Mouse (Mus musculus) thymus, adult 2 months (tissue): ENCODE results near the gene Mpv17l2. TPM values are rescaled to one million over a fixed set of nuclear protein-coding genes. Genes with fewer than 3 reads are reported as not detected.

ENCODE experiments used
- DNase-seq: peaks from one replicate; pipeline ENCODE4 v3.0.0; 2021
- H3K27ac ChIP-seq: fragments of 200-500 bp; 2 replicates; pipeline ENCODE4 v1.5.1; 2012; ENCODE audit warnings: low read length, control low read depth; ENCODE audit not compliant: control insufficient read depth, insufficient read depth
- H3K27me3 ChIP-seq: fragments of 200-500 bp; 2 replicates; pipeline ENCODE4 v1.6.1; 2012; ENCODE audit warnings: mild to moderate bottlenecking, low read length, moderate library complexity, mixed read lengths; ENCODE audit not compliant: control insufficient read depth, insufficient read depth
- H3K36me3 ChIP-seq: fragments of 200-500 bp; 2 replicates; pipeline ENCODE4 v1.6.1; 2012; ENCODE audit warnings: mild to moderate bottlenecking, low read length, moderate library complexity; ENCODE audit not compliant: control insufficient read depth, insufficient read depth
- H3K4me1 ChIP-seq: fragments of 200-500 bp; replicated peaks from 2 replicates; pipeline ENCODE4 v1.6.1; 2012; ENCODE audit warnings: low read length; ENCODE audit not compliant: control insufficient read depth, insufficient read depth
- H3K4me3 ChIP-seq: fragments of 200-500 bp; 2 replicates; pipeline ENCODE4 v1.5.1; 2012; ENCODE audit warnings: mild to moderate bottlenecking, low read length, control low read depth, moderate library complexity; ENCODE audit not compliant: control insufficient read depth, insufficient read depth
- CTCF ChIP-seq: fragments of 200-500 bp; IDR thresholded peaks from 2 replicates; pipeline ENCODE4 v1.5.1; 2012; ENCODE audit warnings: mild to moderate bottlenecking, control low read depth, low read length, moderate library complexity, borderline replicate concordance; ENCODE audit not compliant: control insufficient read depth, poor library complexity, insufficient read depth; ENCODE audit errors: extremely low read depth
- POLR2A ChIP-seq: fragments of 200-500 bp; IDR thresholded peaks from 2 replicates; pipeline ENCODE4 v1.6.1; 2012; ENCODE audit warnings: mild to moderate bottlenecking, low read length, control low read depth, moderate library complexity; ENCODE audit not compliant: control insufficient read depth, poor library complexity, insufficient read depth; ENCODE audit errors: extremely low read depth
- WGBS: fragments of 180-500 bp; shearing (Covaris S2); methylation state at CpG from one replicate; pipeline ENCODE4 v1.1.7; 2018; 5-methylcytosine and 5-hydroxymethylcytosine counted together
- polyA plus RNA-seq: library from polyadenylated mRNA; depleted of rRNA; stranded (reverse); fragments of >200 nt; gene quantifications from 2 replicates; pipeline ENCODE4 v1.2.3, GENCODE M21; 2012

The Mpv17l2 gene
- polyA plus RNA-seq, 1 experiment, result 72.9 TPM

DNA sequence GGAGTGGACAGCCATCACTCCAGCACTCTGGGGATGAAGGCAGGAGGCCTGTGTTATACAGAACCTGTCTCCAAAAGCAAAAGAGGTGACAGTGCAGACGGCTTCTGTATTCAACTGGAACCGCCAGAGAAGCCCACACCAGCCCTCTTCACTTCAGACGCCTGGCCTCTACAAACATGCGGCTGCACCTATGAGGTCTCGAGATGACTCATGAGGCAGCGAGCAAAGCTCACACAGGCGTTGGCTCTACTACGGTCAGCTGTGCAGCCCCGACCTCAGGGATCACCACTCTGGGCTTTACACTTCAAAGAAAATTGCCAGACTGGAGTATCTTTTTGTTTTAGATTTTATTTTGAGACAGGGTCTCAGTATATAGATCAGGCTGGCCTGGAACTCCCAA is 12.1 kb upstream of the Mpv17l2 start:
- no peak overlapping the region for H3K27ac ChIP-seq

DNA sequence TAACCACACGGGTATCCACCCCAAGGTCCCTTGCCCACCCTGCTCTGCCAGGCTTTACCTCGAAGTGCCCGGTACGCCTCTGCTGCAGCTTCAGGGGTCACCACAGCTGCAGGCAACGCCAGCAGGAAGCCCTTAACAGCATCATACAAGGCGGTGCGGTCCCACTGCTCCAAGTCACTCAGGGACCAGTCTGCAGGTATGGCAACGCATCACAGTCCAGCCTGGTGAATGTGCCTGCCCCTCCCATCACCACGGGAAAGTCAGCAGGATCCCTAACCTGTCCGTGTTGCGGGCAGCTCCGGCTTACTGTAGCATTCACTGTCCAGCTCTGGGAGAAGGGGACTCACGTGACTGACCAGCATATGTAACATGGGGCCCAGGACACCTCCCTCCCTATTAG is 11.3 kb upstream of the Mpv17l2 start:
- Histone ChIP-seq H3K4me3 (no peak overlapping the region), H3K27ac (no peak overlapping the region), H3K36me3 (no peaks in the 10 kb centered on the region), H3K4me1 (peaks cover 20% of the 10 kb centered on the region), H3K27me3 (no peaks in the 10 kb centered on the region)
- WGBS, result 97% methylated on average over 13 of the region's 13 CpGs
- TF ChIP-seq CTCF (no peak), POLR2A (no peak)
- DNase-seq, result no peak

More for the DNA sequence above, 12.1 kb upstream of the Mpv17l2 start:
- Histone ChIP-seq H3K27me3 (no peaks in the 10 kb centered on the region), H3K4me1 (peaks cover 19% of the 10 kb centered on the region), H3K4me3 (no peak overlapping the region), H3K36me3 (no peaks in the 10 kb centered on the region)
- TF ChIP-seq POLR2A (no peak), CTCF (no peak)
- DNase-seq, result no peak
- 90% methylated on average over 9 of the region's 9 CpGs for WGBS

DNA sequence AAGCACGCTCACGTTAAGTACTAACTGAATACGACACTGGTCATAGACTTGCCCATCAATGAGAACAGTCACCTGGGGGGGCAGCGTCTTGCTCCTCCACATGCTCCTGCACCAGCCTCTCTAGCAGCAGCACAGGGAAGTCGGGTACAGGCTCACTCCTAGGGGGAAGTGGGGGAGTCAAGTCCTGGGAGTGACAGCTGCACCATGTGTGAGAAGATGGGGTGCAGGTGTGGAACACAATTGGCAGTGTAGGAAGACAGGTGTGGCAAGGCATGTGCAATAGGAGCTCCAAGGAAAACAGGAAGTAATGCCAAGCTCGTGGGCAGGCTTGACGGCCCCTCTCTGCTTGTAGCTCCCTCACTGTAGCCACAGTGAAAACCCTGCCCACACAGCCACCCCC is 10.5 kb upstream of the Mpv17l2 start:
- TF ChIP-seq CTCF, result no peak
- no peak for TF ChIP-seq POLR2A
- Histone ChIP-seq H3K4me3 (no peak overlapping the region), H3K27me3 (no peaks in the 10 kb centered on the region), H3K4me1 (peaks cover 29% of the 10 kb centered on the region), H3K36me3 (no peaks in the 10 kb centered on the region), H3K27ac (no peak overlapping the region)
- 69% methylated on average over 7 of the region's 7 CpGs for WGBS
- DNase-seq, result no peak

- no peak for TF ChIP-seq POLR2A
- TF ChIP-seq CTCF, result no peak
- no peak overlapping the region for H3K4me3 ChIP-seq
- H3K36me3 ChIP-seq, result no peaks in the 10 kb centered on the region
- no peak overlapping the region for H3K27ac ChIP-seq
- H3K27me3 ChIP-seq, result no peaks in the 10 kb centered on the region
- DNase-seq, result no peak
- whole genome bisulfite sequencing, result 98% methylated on average over 13 of the region's 13 CpGs
- peaks cover 30% of the 10 kb centered on the region for H3K4me1 ChIP-seq
Observed at GRCm38 (mm10) chr8:70770748-70771147, 10.0 kb upstream of the Mpv17l2 start.

DNA sequence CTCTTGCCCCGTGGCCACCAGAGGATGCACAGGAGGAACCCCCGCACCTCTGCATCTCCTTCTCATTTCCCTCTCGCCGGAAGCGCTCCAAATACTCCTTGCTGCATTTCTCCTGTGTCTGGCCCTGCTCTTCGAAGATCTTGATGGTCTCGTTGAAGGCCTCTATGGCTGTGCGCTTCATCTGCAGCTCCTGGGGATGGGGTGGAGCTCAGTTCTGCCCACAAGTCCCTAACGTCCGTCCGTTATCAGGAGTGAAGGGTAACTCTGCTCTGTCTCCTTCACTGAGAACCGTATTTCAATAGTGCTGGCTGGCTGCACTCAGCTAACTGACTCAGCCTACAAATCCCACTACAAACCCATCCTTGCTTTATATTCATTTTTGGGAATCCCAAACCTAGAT is 9.1 kb upstream of the Mpv17l2 start:
- Histone ChIP-seq H3K27ac (no peak overlapping the region), H3K4me1 (peaks cover 27% of the 10 kb centered on the region), H3K4me3 (no peak overlapping the region), H3K27me3 (no peaks in the 10 kb centered on the region), H3K36me3 (no peaks in the 10 kb centered on the region)
- WGBS, result 86% methylated on average over 12 of the region's 12 CpGs
- no peak for DNase-seq
- TF ChIP-seq POLR2A, result no peak
- TF ChIP-seq CTCF, result no peak

DNA sequence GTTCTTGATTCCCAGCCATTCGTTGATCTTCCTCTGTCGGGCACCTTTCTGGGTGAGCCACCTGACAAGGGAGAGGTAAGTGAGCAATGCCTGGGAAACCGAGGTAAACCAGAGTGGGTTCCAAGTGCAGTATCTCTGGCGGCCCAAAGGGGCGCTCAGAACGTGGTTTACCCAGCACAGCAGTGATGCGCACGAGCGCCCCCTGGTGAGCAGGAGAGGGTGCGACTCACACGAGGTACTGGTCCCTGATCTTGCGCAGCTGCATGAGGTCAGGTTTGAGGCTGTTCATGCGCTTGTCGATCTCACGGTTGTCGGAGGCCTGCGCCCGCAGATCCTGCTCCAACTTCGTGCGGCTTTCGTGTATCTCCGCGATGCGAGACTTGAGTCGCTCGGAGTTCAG is 8.6 kb upstream of the Mpv17l2 start:
- peaks cover 29% of the 10 kb centered on the region for H3K4me1 ChIP-seq
- peak; percentile 97 for DNase-seq
- H3K27ac ChIP-seq, result no peak overlapping the region
- H3K27me3 ChIP-seq, result no peaks in the 10 kb centered on the region
- TF ChIP-seq CTCF (peak; percentile 99), POLR2A (0 out of 2 replicates have a peak, but pooled peaks have one; percentile 19)
- WGBS, result 5% methylated on average over 26 of the region's 26 CpGs
- H3K36me3 ChIP-seq, result no peaks in the 10 kb centered on the region
- H3K4me3 ChIP-seq, result no peak overlapping the region

DNA sequence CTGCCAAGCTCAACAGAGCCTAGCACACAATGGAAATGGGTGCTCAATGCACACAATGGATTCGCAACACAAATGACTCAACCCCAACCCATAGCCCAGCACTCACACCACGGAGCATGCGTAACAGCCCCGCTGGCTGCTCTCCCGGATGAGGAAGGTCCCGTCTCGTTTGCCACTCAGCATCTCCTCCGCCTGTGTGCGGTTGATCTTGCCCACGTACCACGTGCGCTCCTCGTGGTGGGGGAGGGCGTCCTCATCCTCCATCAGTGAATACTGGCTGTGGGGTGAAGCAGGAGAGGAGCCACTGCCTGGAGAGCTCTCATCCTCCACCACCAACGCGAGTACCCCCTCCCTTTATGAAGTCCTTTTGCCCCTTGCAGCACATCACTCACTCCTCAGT is 8.2 kb upstream of the Mpv17l2 start:
- H3K27me3 ChIP-seq, result no peaks in the 10 kb centered on the region
- no peak for DNase-seq
- H3K36me3 ChIP-seq, result no peaks in the 10 kb centered on the region
- TF ChIP-seq CTCF (no peak), POLR2A (no peak)
- WGBS, result 86% methylated on average over 16 of the region's 16 CpGs
- no peak overlapping the region for H3K4me3 ChIP-seq
- no peak overlapping the region for H3K27ac ChIP-seq
- peaks cover 29% of the 10 kb centered on the region for H3K4me1 ChIP-seq
